Mouse (Mus musculus) gastrocnemius, postnatal 36 days (tissue): ENCODE measurements around the gene Ssmem1. TPM values are rescaled to one million over a fixed set of nuclear protein-coding genes. Genes with fewer than 3 reads are reported as not detected.

Experiments used
- DNase-seq, 2 experiments: peaks; one replicate each; pipeline ENCODE4 v3.0.0; 2022
- intact Hi-C: fragments of 180-260 bp; cut with DNase I; formaldehyde crosslinking; loops from one replicate; pipeline ENCODE4 v1.15.1; 2025
- total RNA-seq, 2 experiments: library from RNA; stranded (reverse); gene quantifications; 2 replicates each; pipeline ENCODE4 v1.2.3; 2021

Ssmem1 gene
- total RNA-seq, 2 experiments from 2014 or later = 0.23 to 0.25 TPM

GRCm38 (mm10) chr6:30551644-30552580 lies 42.3 kb downstream of the Ssmem1 start:
- intact Hi-C loops = no loop called here
- DNase-seq = no peak

GRCm38 (mm10) chr6:30552628-30553027 lies 43.0 kb downstream of the Ssmem1 start:
- intact Hi-C loops = no loop called here
- no peak for DNase-seq

- no peak for DNase-seq
- intact Hi-C loops = no loop called here
These were observed 43.8 kb downstream of the Ssmem1 start for GRCm38 (mm10) chr6:30553381-30554010.

GRCm38 (mm10) chr6:30554092-30554491 lies 44.4 kb downstream of the Ssmem1 start:
- no peak for DNase-seq
- intact Hi-C loops = no loop called here

GRCm38 (mm10) chr6:30554621-30555170 lies 45.0 kb downstream of the Ssmem1 start:
- intact Hi-C loops = no loop called here
- no peak for DNase-seq

GRCm38 (mm10) chr6:30556080-30556479 lies 46.4 kb downstream of the Ssmem1 start:
- peak in 1 of 2 experiments; percentile 52 for DNase-seq
- intact Hi-C loops = no loop called here

GRCm38 (mm10) chr6:30559726-30560125 lies 50.1 kb downstream of the Ssmem1 start:
- no peak for DNase-seq
- intact Hi-C loops = no loop called here

GRCm38 (mm10) chr6:30562132-30562531 lies 52.5 kb downstream of the Ssmem1 start:
- DNase-seq = no peak
- intact Hi-C loops = no loop called here

GRCm38 (mm10) chr6:30563575-30563974 lies 53.9 kb downstream of the Ssmem1 start:
- intact Hi-C loops = no loop called here
- no peak for DNase-seq

- no peak for DNase-seq
- intact Hi-C loops = no loop called here
These were observed 54.4 kb downstream of the Ssmem1 start for GRCm38 (mm10) chr6:30564051-30564450.

GRCm38 (mm10) chr6:30568069-30568468 lies 58.4 kb downstream of the Ssmem1 start, which contains the start of gene Cpa4:
TSS of gene Cpa4 (plus strand) at chr6:30568369.
- intact Hi-C loops = no loop called here
- no peak for DNase-seq

GRCm38 (mm10) chr6:30569331-30569730 lies 59.7 kb downstream of the Ssmem1 start:
- intact Hi-C loops = no loop called here
- DNase-seq = no peak

Other genes with a start within 250 kb of the Ssmem1 start
- gene Ube2h, start 205.3 kb upstream of the Ssmem1 start, total RNA-seq = 10 to 100 TPM; 50.4 to 51.2 TPM
- 10 to 100 TPM; 12.3 to 14.7 TPM for gene Zc3hc1, start 118.8 kb upstream of the Ssmem1 start, total RNA-seq
- gene Klhdc10, start 108.0 kb upstream of the Ssmem1 start, total RNA-seq = 10 to 100 TPM; 40.7 to 43.4 TPM
- 10 to 100 TPM in 1 of 2 experiments, 1 to 10 TPM in 1; 6.7 to 10.2 TPM for gene Tmem209, start 66 bp upstream of the Ssmem1 start, total RNA-seq
- gene Cpa2, start 31.7 kb downstream of the Ssmem1 start, total RNA-seq = not detected
- gene Cpa4, start 58.5 kb downstream of the Ssmem1 start, total RNA-seq = not detected
- gene Cpa5, start 101.2 kb downstream of the Ssmem1 start, total RNA-seq = not detected
- gene Cpa1, start 129.4 kb downstream of the Ssmem1 start, total RNA-seq = not detected
- gene Cep41, start 183.9 kb downstream of the Ssmem1 start, total RNA-seq = under 1 TPM; 0.47 to 0.79 TPM
- 1 to 10 TPM; 5.2 to 8.3 TPM for gene Mest, start 213.7 kb downstream of the Ssmem1 start, total RNA-seq